Mouse (Mus musculus) midbrain, embryonic 12.5 days (tissue): ENCODE data around the gene Rragc. TPM values are rescaled to one million over a fixed set of nuclear protein-coding genes. Genes with fewer than 3 reads are reported as not detected.

Source experiments
- ATAC-seq: fragments of 200-750 bp; cut with Nextera tagmentation; 2 replicates; pipeline ENCODE4 v1.8.0; 2017; ENCODE audit warnings: low read depth, moderate TSS enrichment, moderate library complexity; ENCODE audit not compliant: low FRiP score
- H3K27ac ChIP-seq: fragments of 300-500 bp; sonication (generic); replicated peaks from 2 replicates; pipeline ENCODE4 v1.5.1; 2016; ENCODE audit warnings: mild to moderate bottlenecking
- H3K27me3 ChIP-seq: fragments of 300-500 bp; sonication (generic); 2 replicates; pipeline ENCODE4 v1.6.1; 2016; ENCODE audit warnings: mild to moderate bottlenecking
- H3K36me3 ChIP-seq: fragments of 300-500 bp; sonication (generic); 2 replicates; pipeline ENCODE4 v1.6.1; 2016
- H3K4me1 ChIP-seq: fragments of 300-500 bp; sonication (generic); 2 replicates; pipeline ENCODE4 v1.6.1; 2016
- H3K4me2 ChIP-seq: fragments of 300-500 bp; sonication (generic); replicated peaks from 2 replicates; pipeline ENCODE4 v1.6.1; 2016; ENCODE audit warnings: mild to moderate bottlenecking, moderate library complexity
- H3K4me3 ChIP-seq: fragments of 300-500 bp; sonication (generic); 2 replicates; pipeline ENCODE4 v1.5.1; 2016; ENCODE audit warnings: mild to moderate bottlenecking
- H3K9ac ChIP-seq: fragments of 300-500 bp; sonication (generic); replicated peaks from 2 replicates; pipeline ENCODE4 v1.6.1; 2016; ENCODE audit warnings: mild to moderate bottlenecking, moderate library complexity
- H3K9me3 ChIP-seq: fragments of 300-500 bp; sonication (generic); 2 replicates; pipeline ENCODE4 v1.6.1; 2016; ENCODE audit warnings: mild to moderate bottlenecking
- WGBS: fragments of 180-500 bp; shearing (Covaris S2); methylation state at CpG from one replicate; pipeline ENCODE4 v1.1.7; 2016; 5-methylcytosine and 5-hydroxymethylcytosine counted together
- polyA plus RNA-seq: library from polyadenylated mRNA; unstranded; fragments of >200 nt; fragmentation: Nextera tagmentation; extraction: Ambion mirVana; gene quantifications from 2 replicates; pipeline ENCODE4 v1.2.1, GENCODE M21; 2016

Gene Rragc
- polyA plus RNA-seq, result 59.5 and 59.6 TPM in 2 replicates

- H3K9me3 ChIP-seq, result no peaks in the 10 kb centered on the region
- no peaks in the 10 kb centered on the region for H3K27me3 ChIP-seq
- WGBS, result 2% methylated on average over 49 of the region's 49 CpGs
- peak; percentile 100 for ATAC-seq
- peak within 1 kb of the TSS; percentile 99 for H3K4me3 ChIP-seq
- H3K4me2 ChIP-seq, result peak within 1 kb of the TSS; percentile 95
- peak within 1 kb of the TSS; percentile 96 for H3K9ac ChIP-seq
- peaks cover 24% of the 10 kb centered on the region for H3K4me1 ChIP-seq
- peaks cover 33% of the 10 kb centered on the region for H3K36me3 ChIP-seq
- H3K27ac ChIP-seq, result peak within 1 kb of the TSS; percentile 83
These were observed at the start of gene Rragc for GRCm38 (mm10) chr4:123916748-123917547. Gene Rragc, plus strand, starts transcription at chr4:123917446.

GRCm38 (mm10) chr4:123893726-123894125, 23.5 kb upstream of the Rragc start:
- H3K27ac ChIP-seq, result no peak overlapping the region
- no peaks in the 10 kb centered on the region for H3K36me3 ChIP-seq
- H3K9me3 ChIP-seq, result no peaks in the 10 kb centered on the region
- no peaks in the 10 kb centered on the region for H3K27me3 ChIP-seq
- no peak for ATAC-seq
- H3K9ac ChIP-seq, result no peak overlapping the region
- 89% methylated on average over 5 of the region's 5 CpGs for WGBS
- no peaks in the 10 kb centered on the region for H3K4me1 ChIP-seq
- H3K4me3 ChIP-seq, result no peak overlapping the region
- H3K4me2 ChIP-seq, result no peak overlapping the region

- Histone ChIP-seq H3K36me3 (no peaks in the 10 kb centered on the region), H3K4me1 (no peaks in the 10 kb centered on the region), H3K27me3 (no peaks in the 10 kb centered on the region), H3K4me3 (no peak overlapping the region), H3K9ac (no peak overlapping the region), H3K9me3 (no peaks in the 10 kb centered on the region), H3K4me2 (no peak overlapping the region), H3K27ac (no peak overlapping the region)
- WGBS, result 88% methylated on average over 4 of the region's 4 CpGs
- no peak for ATAC-seq
These were observed 23.0 kb upstream of the Rragc start for GRCm38 (mm10) chr4:123894295-123894694.

GRCm38 (mm10) chr4:123898696-123899095, 18.6 kb upstream of the Rragc start:
- Histone ChIP-seq H3K9ac (no peak overlapping the region), H3K36me3 (no peaks in the 10 kb centered on the region), H3K27me3 (no peaks in the 10 kb centered on the region), H3K27ac (no peak overlapping the region), H3K4me1 (no peaks in the 10 kb centered on the region), H3K9me3 (no peaks in the 10 kb centered on the region), H3K4me2 (no peak overlapping the region), H3K4me3 (no peak overlapping the region)
- no peak for ATAC-seq
- 13% methylated on average over 5 of the region's 5 CpGs for WGBS

- ATAC-seq, result no peak
- 85% methylated on average over 3 of the region's 3 CpGs for WGBS
- no peak overlapping the region for H3K27ac ChIP-seq
- H3K9ac ChIP-seq, result no peak overlapping the region
- H3K4me2 ChIP-seq, result no peak overlapping the region
- H3K9me3 ChIP-seq, result no peaks in the 10 kb centered on the region
- no peaks in the 10 kb centered on the region for H3K27me3 ChIP-seq
- H3K4me1 ChIP-seq, result peaks cover 14% of the 10 kb centered on the region
- H3K36me3 ChIP-seq, result no peaks in the 10 kb centered on the region
- no peak overlapping the region for H3K4me3 ChIP-seq
These were observed 13.8 kb upstream of the Rragc start for GRCm38 (mm10) chr4:123903432-123903831.

GRCm38 (mm10) chr4:123904333-123905125, 12.7 kb upstream of the Rragc start, which contains the start of gene Mycbp:
Gene Mycbp, plus strand, starts transcription at chr4:123904832.
- Histone ChIP-seq H3K36me3 (no peaks in the 10 kb centered on the region; the same call in 1 of the 2 replicates), H3K27ac (peak within 1 kb of the TSS; percentile 73), H3K9ac (peak within 1 kb of the TSS; percentile 86), H3K4me2 (peak within 1 kb of the TSS; percentile 96), H3K9me3 (no peaks in the 10 kb centered on the region), H3K4me3 (peak within 1 kb of the TSS; percentile 83), H3K4me1 (peaks cover 14% of the 10 kb centered on the region), H3K27me3 (no peaks in the 10 kb centered on the region)
- ATAC-seq, result peak; percentile 100
- WGBS, result 1% methylated on average over 46 of the region's 49 CpGs

- Histone ChIP-seq H3K4me3 (peak overlapping the region; percentile 83), H3K36me3 (no peaks in the 10 kb centered on the region; the same call in 1 of the 2 replicates), H3K9me3 (no peaks in the 10 kb centered on the region), H3K4me1 (peaks cover 14% of the 10 kb centered on the region), H3K4me2 (peak overlapping the region; percentile 96), H3K27me3 (no peaks in the 10 kb centered on the region), H3K9ac (peak overlapping the region; percentile 86), H3K27ac (peak overlapping the region; percentile 73)
- WGBS, result under 1% methylated on average over 48 of the region's 53 CpGs
- no peak; the same call in 1 of the 2 replicates for ATAC-seq
These were observed 12.0 kb upstream of the Rragc start for GRCm38 (mm10) chr4:123905126-123905668.

- no peak for ATAC-seq
- WGBS, result 93% methylated on average over 4 of the region's 4 CpGs
- no peak overlapping the region for H3K27ac ChIP-seq
- no peak overlapping the region for H3K4me3 ChIP-seq
- H3K4me1 ChIP-seq, result peaks cover 12% of the 10 kb centered on the region
- no peaks in the 10 kb centered on the region for H3K9me3 ChIP-seq
- no peaks in the 10 kb centered on the region for H3K27me3 ChIP-seq
- H3K9ac ChIP-seq, result no peak overlapping the region
- peaks cover 22% of the 10 kb centered on the region for H3K36me3 ChIP-seq
- H3K4me2 ChIP-seq, result no peak overlapping the region
These were observed 5.7 kb upstream of the Rragc start for GRCm38 (mm10) chr4:123911503-123911902.

- Histone ChIP-seq H3K9ac (no peak overlapping the region), H3K9me3 (no peaks in the 10 kb centered on the region), H3K36me3 (peaks cover 22% of the 10 kb centered on the region), H3K4me3 (no peak overlapping the region), H3K27ac (no peak overlapping the region), H3K4me2 (no peak overlapping the region), H3K4me1 (peaks cover 11% of the 10 kb centered on the region), H3K27me3 (no peaks in the 10 kb centered on the region)
- no peak for ATAC-seq
- WGBS, result 89% methylated on average over 2 of the region's 2 CpGs
These were observed 4.8 kb upstream of the Rragc start for GRCm38 (mm10) chr4:123912431-123912830.

GRCm38 (mm10) chr4:123917548-123918140, 398 bp downstream of the Rragc start, which contains the start of gene 4930535I16Rik:
Gene 4930535I16Rik, minus strand, starts transcription at chr4:123918022.
- peak; percentile 59 for ATAC-seq
- Histone ChIP-seq H3K27me3 (no peaks in the 10 kb centered on the region), H3K4me3 (peak within 1 kb of the TSS; percentile 99), H3K9ac (peak within 1 kb of the TSS; percentile 96), H3K36me3 (peaks cover 31% of the 10 kb centered on the region), H3K4me2 (peak within 1 kb of the TSS; percentile 95), H3K9me3 (no peaks in the 10 kb centered on the region), H3K27ac (peak within 1 kb of the TSS; percentile 83), H3K4me1 (peaks cover 24% of the 10 kb centered on the region)
- WGBS, result under 1% methylated on average over 60 of the region's 63 CpGs

- H3K4me3 ChIP-seq, result peak overlapping the region; percentile 99; the same call in 1 of the 2 replicates
- H3K9me3 ChIP-seq, result no peaks in the 10 kb centered on the region
- H3K9ac ChIP-seq, result peak overlapping the region; percentile 96; the same call in 1 of the 2 replicates
- H3K27ac ChIP-seq, result no peak overlapping the region
- ATAC-seq, result no peak
- WGBS, result 60% methylated on average over 2 of the region's 2 CpGs
- peaks cover 31% of the 10 kb centered on the region for H3K36me3 ChIP-seq
- peak overlapping the region; percentile 95 for H3K4me2 ChIP-seq
- no peaks in the 10 kb centered on the region for H3K27me3 ChIP-seq
- peaks cover 24% of the 10 kb centered on the region for H3K4me1 ChIP-seq
These were observed 1.6 kb downstream of the Rragc start for GRCm38 (mm10) chr4:123918851-123919250.
